Mouse (Mus musculus) left cerebral cortex, postnatal 4 days (tissue): Measurements from ENCODE around the gene A730049H05Rik. TPM values are rescaled to one million over a fixed set of nuclear protein-coding genes. Genes with fewer than 3 reads are reported as not detected.

Experiments
- DNase-seq: peaks from one replicate; pipeline ENCODE4 v3.0.0-alpha.2; 2022
- intact Hi-C: fragments of 180-260 bp; cut with DNase I; formaldehyde crosslinking; loops from one replicate; pipeline ENCODE4 v1.15.1; 2025
- total RNA-seq, 2 experiments: library from RNA; stranded (reverse); gene quantifications; 2 replicates each; pipeline ENCODE4 v1.2.3; 2021

The A730049H05Rik gene
- total RNA-seq, 2 experiments from 2014 or later = 0.16 TPM; not detected in 1

DNA sequence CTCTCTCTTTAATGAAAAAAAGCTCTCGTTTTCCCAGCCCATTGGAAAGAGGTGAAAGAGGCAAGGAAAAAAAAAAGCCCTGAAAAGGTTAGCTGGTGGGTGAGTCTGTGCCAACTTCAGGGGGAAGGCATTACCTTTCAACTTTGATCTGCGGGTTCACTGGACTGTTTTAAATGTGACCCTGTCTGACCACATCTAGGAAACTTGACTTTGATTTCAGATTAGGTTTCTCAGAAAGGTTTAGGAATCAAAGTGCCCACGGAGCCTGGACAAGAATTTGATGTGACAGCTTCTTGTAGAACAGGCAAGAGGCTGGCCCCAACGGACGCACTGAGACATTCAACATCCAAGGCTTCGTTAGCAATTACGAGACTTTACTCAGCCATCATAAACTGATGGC lies 7.7 kb downstream of the A730049H05Rik start:
- no peak for DNase-seq
- intact Hi-C loops = no loop called here

DNA sequence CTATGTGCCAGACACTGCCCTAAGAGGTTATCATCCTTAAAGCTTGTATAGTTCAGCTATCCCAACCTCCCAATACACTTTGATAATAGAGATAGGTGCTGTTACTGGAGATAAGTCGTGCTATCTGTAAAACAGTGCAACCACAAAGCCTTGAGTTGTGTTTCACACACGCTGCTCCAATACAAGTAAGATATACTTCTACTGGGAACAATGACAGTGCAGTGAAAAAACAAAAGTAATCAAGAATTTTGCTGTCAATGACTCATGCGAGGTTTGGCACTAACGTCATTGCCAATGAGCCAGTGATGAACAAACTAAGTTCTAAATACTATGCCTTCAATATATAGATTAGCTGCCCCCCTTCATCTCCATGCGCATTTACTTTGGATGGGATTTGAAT lies 10.3 kb downstream of the A730049H05Rik start:
- DNase-seq = no peak
- intact Hi-C loops = no loop called here

GRCm38 (mm10) chr6:92827360-92827759 lies 11.1 kb downstream of the A730049H05Rik start:
- no peak for DNase-seq
- intact Hi-C loops = no loop called here

GRCm38 (mm10) chr6:92829148-92829547 lies 12.9 kb downstream of the A730049H05Rik start:
- intact Hi-C loops = no loop called here
- no peak for DNase-seq

- peak; percentile 47 for DNase-seq
- intact Hi-C loops = no loop called here
Observed at GRCm38 (mm10) chr6:92831106-92831505, 14.8 kb downstream of the A730049H05Rik start.

GRCm38 (mm10) chr6:92842000-92842399 lies 25.7 kb downstream of the A730049H05Rik start:
- intact Hi-C loops = no loop called here
- no peak for DNase-seq

DNA sequence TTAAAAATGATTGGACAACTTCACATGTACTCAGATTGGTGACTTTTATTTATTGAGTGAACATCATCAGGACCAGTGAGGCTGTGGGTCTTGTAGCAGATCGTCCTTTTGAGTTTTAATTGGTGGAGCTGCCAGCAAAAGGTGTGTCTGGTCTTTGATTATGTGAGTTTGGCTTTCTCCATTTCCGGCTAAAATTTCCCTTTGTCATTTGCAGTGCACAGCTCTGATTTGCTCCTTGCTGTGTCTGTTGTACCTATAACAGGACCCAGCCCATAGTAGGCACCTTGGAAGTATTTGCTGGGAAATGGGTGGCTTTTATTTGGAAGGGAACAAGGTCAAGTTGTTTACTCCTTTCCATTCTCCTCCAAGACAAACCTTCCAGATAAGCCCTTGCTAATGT lies 27.2 kb downstream of the A730049H05Rik start:
- intact Hi-C loops = no loop called here
- no peak for DNase-seq

DNA sequence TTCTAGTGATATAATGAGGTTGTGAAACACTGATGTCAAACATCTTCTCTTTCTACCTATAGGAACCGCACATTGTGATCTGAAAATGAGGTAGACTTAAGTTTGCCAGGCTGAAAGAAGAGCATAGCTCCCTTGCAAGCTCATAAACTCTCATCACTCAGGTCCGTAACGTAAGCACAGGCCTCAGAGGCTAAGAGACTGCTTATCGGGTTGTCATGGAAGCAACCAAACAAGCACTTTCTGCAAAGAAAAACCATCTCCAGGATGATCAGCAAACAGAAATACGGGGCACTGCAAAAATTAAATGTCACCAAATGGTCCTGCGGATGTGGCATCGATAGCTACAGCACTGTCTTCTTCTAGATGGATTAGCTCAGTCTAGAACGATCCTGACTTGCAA lies 29.6 kb downstream of the A730049H05Rik start:
- intact Hi-C loops = no loop called here
- DNase-seq = no peak

DNA sequence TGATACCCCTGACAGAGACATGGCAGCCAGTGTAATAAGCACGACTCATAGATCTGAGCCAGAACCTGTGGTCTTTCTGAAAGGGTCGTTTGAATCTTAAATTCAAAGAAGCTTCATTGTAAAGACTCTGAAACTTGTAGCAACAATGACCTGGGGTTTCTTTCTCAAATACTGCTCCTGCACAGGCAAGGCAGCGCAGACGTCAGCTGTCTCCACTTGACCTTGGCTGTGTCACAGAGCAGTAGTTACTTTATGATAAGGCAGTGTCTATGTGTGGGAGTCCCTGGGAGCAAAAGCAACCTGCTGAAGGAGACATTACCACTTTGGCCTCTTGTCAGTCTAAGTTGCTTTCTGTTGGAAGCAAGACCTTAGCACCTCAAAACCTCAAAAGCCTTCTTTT lies 30.3 kb downstream of the A730049H05Rik start:
- no peak for DNase-seq
- intact Hi-C loops = no loop called here

- intact Hi-C loops = no loop called here
- DNase-seq = peak; percentile 48
Observed at GRCm38 (mm10) chr6:92849208-92849607, 32.9 kb downstream of the A730049H05Rik start.

DNA sequence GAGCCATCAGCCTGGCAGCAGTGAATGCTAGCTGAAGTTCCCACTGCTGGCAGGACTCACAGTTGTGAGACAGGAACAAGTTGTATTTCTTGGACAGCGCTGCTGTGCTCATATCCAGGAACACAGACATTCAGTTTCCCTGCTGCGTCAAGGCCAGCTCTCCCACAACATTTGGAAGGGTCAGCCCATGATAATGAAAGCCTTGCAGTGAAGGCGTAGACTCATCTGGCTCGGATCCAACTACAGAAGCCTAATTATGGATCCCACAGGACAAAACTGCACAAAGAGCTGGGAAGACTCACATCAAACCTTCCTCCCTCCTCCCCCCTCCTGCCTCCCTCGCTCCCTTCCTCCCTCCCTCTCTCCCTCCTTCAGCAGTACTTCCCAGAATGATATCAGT lies 34.0 kb downstream of the A730049H05Rik start:
- peak; percentile 70 for DNase-seq
- intact Hi-C loops = no loop called here

- intact Hi-C loops = no loop called here
- DNase-seq = no peak
Observed at GRCm38 (mm10) chr6:92854873-92855272, 38.6 kb downstream of the A730049H05Rik start.

- intact Hi-C loops = no loop called here
- DNase-seq = no peak
Observed at GRCm38 (mm10) chr6:92857761-92858160, 41.5 kb downstream of the A730049H05Rik start.

GRCm38 (mm10) chr6:92858721-92859510 lies 42.6 kb downstream of the A730049H05Rik start:
- no peak for DNase-seq
- intact Hi-C loops = no loop called here

GRCm38 (mm10) chr6:92860285-92860912 lies 44.1 kb downstream of the A730049H05Rik start:
- no peak for DNase-seq
- intact Hi-C loops = no loop called here

DNA sequence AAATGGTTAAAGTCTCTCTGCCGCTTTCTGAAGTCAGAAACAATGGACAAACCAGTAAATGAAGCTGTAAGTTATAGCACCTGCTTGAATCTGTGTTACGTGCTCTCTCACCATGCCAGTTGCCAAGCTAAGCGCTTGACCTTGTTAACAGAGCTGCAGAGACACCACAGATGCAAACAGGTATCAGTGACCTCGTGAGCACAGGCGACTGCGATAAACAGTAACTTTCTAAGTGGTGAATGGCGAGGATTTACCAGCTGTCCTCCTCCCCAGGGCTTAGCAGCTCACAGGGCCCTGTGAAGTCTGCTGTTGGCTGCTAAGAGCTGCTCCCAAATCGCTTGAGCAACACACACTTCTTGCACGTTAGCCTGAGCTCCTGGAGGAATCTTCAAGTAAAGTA lies 46.3 kb downstream of the A730049H05Rik start:
- intact Hi-C loops = no loop called here

GRCm38 (mm10) chr6:92869089-92869581 lies 52.9 kb downstream of the A730049H05Rik start, which contains the start of gene Gm15737:
Gene Gm15737 (plus strand): TSS chr6:92869357.
- DNase-seq = no peak
- intact Hi-C loops = no loop called here

More for the DNA sequence above, 46.3 kb downstream of the A730049H05Rik start:
- no peak for DNase-seq

- intact Hi-C loops = no loop called here
- no peak for DNase-seq
Observed at GRCm38 (mm10) chr6:92869582-92870219, 53.4 kb downstream of the A730049H05Rik start.

GRCm38 (mm10) chr6:92871813-92872212 lies 55.5 kb downstream of the A730049H05Rik start:
- intact Hi-C loops = no loop called here
- no peak for DNase-seq

DNA sequence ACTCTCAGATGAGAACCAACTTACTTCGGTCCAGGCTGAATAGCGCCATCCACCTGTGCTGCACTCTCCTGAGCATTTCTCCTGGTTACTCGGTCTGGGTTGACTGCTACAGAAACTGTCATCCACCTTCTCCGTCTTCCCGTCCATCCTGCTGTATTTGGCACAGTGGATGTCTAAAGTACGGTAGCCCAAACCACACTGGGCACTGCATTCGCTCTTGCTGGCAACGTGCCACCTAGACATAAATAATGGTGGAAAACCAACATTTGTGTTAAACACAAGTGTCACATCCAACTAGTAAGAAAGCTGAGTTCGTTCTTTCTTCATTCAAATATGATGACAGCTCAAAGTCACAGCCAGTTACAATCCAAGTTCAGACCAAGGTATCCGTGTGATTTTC lies 56.5 kb downstream of the A730049H05Rik start:
- intact Hi-C loops = no loop called here

GRCm38 (mm10) chr6:92874854-92875253 lies 58.6 kb downstream of the A730049H05Rik start:
- no peak for DNase-seq
- intact Hi-C loops = no loop called here

More for the DNA sequence above, 56.5 kb downstream of the A730049H05Rik start:
- no peak for DNase-seq
